Mouse (Mus musculus): ENCODE results near the gene Nsg1. TPM values are rescaled to one million over a fixed set of nuclear protein-coding genes. Genes with fewer than 3 reads are reported as not detected.

Gene Nsg1
- polyA plus RNA-seq, 1 experiment from 2014 or later, result 53.7 TPM

DNA sequence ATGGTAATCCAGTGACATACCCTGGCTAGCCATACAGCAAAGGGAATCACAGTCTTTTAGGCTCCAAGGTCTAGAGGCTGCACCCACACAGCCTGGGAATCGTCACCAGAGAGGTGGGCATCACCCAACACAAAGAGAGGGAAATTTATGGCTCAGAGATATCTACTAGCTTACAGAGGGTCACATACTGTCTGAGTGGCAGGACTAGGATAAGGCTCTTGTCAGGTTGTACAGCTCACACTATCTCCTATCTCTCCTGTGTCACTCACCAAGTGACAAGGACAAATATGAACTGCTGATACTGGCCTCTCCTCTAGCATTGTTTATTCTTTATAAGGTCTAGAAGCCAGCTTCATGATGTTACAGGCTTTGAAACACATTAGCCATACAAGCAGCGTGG is 30.4 kb downstream of the Nsg1 start:
- TF ChIP-seq CTCF (IDR thresholded peaks at IDR 0.05) (no peak), EP300 (IDR thresholded peaks at IDR 0.05) (no peak)
- Histone ChIP-seq H3K27ac (ENCODE audit: low read length) (no peak overlapping the region), H3K4me1 (ENCODE audit: insufficient read depth, low read depth, low read length) (no peaks in the 10 kb centered on the region), H3K4me3 (ENCODE audit: low read depth, low read length) (no peak overlapping the region), H3K36me3 (ENCODE audit: insufficient read depth, low read length) (peaks cover 4% of the 10 kb centered on the region; the same call in 1 of the 2 replicates), H3K9me3 (ENCODE audit: low read length) (no peaks in the 10 kb centered on the region), H3K27me3 (replicated peaks; ENCODE audit: insufficient read depth, low read length) (no peaks in the 10 kb centered on the region), H3K9ac (replicated peaks; ENCODE audit: low read depth) (no peak overlapping the region), H3K4me2 (replicated peaks; ENCODE audit: low read depth, low read length) (no peak overlapping the region)
- ATAC-seq, result no peak
- WGBS, result 83% methylated on average over 2 of the region's 2 CpGs
- DNase-seq (ENCODE audit: low spot score), result no peak

DNA sequence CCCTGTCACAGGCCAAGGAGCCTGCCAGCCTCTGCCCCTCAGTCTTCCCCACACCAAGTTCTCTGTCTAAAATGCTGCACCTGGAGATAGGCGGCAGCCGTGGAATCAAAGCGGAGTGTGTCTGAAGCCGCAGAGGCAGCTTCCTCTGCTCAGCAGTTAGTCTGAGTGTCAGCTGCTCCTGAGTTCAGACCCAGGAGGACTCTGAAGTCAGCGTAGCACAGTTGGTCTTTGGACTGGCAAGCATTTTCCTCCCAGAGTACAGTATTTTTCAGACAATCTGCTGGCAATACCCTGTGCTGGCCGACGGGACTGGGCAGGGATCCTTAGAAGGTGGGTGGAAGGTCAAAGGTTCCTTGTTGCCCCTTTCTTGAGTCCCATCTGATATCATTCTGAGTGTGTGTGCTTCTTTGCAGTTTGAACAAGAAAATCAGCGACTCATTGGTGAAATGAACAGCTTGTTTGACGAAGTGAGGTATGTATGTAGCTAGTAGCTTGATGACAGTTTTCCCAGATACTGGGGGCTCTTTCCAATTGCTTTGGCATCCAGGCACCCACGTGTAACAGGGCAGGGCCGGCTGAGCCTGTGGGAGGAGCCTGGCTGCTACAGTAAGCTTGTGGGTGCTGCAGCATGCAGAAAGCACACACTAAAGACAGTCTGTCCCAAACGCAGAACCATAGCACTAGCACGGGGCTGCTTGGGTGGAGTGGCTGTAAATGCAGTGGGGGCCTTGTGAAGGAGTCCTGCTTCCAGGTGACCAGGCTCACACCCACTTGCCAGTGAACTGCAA is 33.0 kb downstream of the Nsg1 start:
- DNase-seq (ENCODE audit: low spot score) (no peak), ATAC-seq (no peak)
- Histone ChIP-seq H3K4me1 (ENCODE audit: insufficient read depth, low read depth, low read length) (no peaks in the 10 kb centered on the region), H3K27me3 (replicated peaks; ENCODE audit: insufficient read depth, low read length) (no peaks in the 10 kb centered on the region), H3K9me3 (ENCODE audit: low read length) (no peaks in the 10 kb centered on the region), H3K36me3 (ENCODE audit: insufficient read depth, low read length) (peaks cover 4% of the 10 kb centered on the region; the same call in 1 of the 2 replicates), H3K27ac (ENCODE audit: low read length) (no peak overlapping the region), H3K9ac (replicated peaks; ENCODE audit: low read depth) (no peak overlapping the region), H3K4me3 (ENCODE audit: low read depth, low read length) (no peak overlapping the region), H3K4me2 (replicated peaks; ENCODE audit: low read depth, low read length) (no peak overlapping the region)
- WGBS, result 80% methylated on average over 13 of the region's 13 CpGs
- TF ChIP-seq CTCF (IDR thresholded peaks at IDR 0.05), result no peak
- no peak for TF ChIP-seq EP300 (IDR thresholded peaks at IDR 0.05)

DNA sequence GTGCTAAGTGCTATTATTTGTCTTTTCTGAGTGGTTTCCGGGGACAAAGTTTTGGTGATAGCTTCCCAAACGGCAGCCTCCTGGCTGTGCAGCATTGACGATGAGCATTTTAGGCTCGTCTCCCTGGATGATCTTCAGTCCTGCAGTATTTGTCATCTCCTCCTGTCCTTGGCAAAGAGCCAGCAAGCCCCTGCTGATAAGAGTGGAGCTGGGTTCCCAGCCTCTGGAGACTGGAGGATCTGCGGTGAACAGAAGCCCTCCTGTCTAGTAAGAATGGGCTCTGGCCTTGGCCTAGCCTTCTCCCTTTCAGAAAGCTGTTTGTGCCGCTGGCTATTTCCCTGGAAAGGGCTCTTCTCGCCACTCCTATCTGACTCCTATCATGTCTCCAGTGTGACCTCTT is 38.0 kb downstream of the Nsg1 start:
- Histone ChIP-seq H3K27ac (ENCODE audit: low read length) (no peak overlapping the region), H3K4me1 (ENCODE audit: insufficient read depth, low read depth, low read length) (no peaks in the 10 kb centered on the region), H3K9me3 (ENCODE audit: low read length) (no peaks in the 10 kb centered on the region), H3K9ac (replicated peaks; ENCODE audit: low read depth) (no peak overlapping the region), H3K36me3 (ENCODE audit: insufficient read depth, low read length) (peaks cover 4% of the 10 kb centered on the region; the same call in 1 of the 2 replicates), H3K4me2 (replicated peaks; ENCODE audit: low read depth, low read length) (no peak overlapping the region), H3K4me3 (ENCODE audit: low read depth, low read length) (no peak overlapping the region), H3K27me3 (replicated peaks; ENCODE audit: insufficient read depth, low read length) (no peaks in the 10 kb centered on the region)
- ATAC-seq, result no peak
- 59% methylated on average over 7 of the region's 7 CpGs for WGBS
- DNase-seq (ENCODE audit: low spot score), result no peak
- no peak for TF ChIP-seq CTCF (IDR thresholded peaks at IDR 0.05)

DNA sequence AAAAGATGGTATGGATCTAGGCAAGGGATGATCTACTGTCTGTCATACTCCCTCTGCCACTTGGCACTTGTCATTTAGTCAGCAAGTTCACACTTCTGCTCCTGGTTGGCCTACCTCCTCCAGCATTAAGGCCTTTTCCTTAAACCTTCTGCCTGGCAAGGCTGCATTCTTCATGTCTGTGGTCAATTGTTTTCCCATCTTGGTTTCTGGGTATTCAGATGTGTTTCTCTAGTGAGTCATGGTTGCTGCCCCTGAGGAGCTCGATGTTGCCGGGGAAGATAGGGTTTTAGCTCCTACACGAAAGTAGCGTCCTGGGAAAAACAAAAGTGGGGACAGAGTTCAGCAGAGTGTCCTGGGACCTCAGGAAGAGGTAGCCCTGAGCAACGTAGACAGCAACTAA is 40.4 kb downstream of the Nsg1 start:
- Histone ChIP-seq H3K4me2 (replicated peaks; ENCODE audit: low read depth, low read length) (no peak overlapping the region), H3K27me3 (replicated peaks; ENCODE audit: insufficient read depth, low read length) (no peaks in the 10 kb centered on the region), H3K4me3 (ENCODE audit: low read depth, low read length) (no peak overlapping the region), H3K9ac (replicated peaks; ENCODE audit: low read depth) (no peak overlapping the region), H3K4me1 (ENCODE audit: insufficient read depth, low read depth, low read length) (no peaks in the 10 kb centered on the region), H3K9me3 (ENCODE audit: low read length) (no peaks in the 10 kb centered on the region), H3K36me3 (ENCODE audit: insufficient read depth, low read length) (peaks cover 12% of the 10 kb centered on the region; the same call in 1 of the 2 replicates), H3K27ac (ENCODE audit: low read length) (no peak overlapping the region)
- 93% methylated on average over 5 of the region's 5 CpGs for WGBS
- no peak for TF ChIP-seq CTCF (IDR thresholded peaks at IDR 0.05)
- TF ChIP-seq EP300 (IDR thresholded peaks at IDR 0.05), result no peak
- ATAC-seq, result no peak
- DNase-seq (ENCODE audit: low spot score), result no peak

DNA sequence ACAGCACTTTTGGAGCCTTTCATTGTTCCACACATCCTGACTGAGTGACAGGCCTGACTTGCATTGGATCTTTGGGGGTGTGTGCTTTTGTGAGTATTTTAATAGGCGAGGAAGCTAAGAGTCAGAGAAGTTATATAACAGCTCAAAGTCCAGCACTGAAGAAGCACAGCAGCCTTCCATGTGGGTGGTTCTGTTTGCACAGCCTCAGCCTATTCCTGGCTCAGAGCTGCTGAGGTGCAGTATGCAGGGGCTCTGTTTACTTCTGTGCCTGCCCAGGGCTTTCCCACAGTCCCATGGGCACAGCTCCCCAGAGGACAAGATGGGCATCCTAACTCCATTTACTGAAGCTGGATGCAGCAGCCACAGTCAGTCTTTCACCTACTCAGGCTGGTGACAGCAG is 42.7 kb downstream of the Nsg1 start:
- Histone ChIP-seq H3K4me3 (ENCODE audit: low read depth, low read length) (no peak overlapping the region), H3K4me1 (ENCODE audit: insufficient read depth, low read depth, low read length) (no peaks in the 10 kb centered on the region), H3K9ac (replicated peaks; ENCODE audit: low read depth) (no peak overlapping the region), H3K9me3 (ENCODE audit: low read length) (no peaks in the 10 kb centered on the region), H3K27me3 (replicated peaks; ENCODE audit: insufficient read depth, low read length) (no peaks in the 10 kb centered on the region), H3K27ac (ENCODE audit: low read length) (no peak overlapping the region), H3K36me3 (ENCODE audit: insufficient read depth, low read length) (peaks cover 17% of the 10 kb centered on the region; the same call in 1 of the 2 replicates), H3K4me2 (replicated peaks; ENCODE audit: low read depth, low read length) (no peak overlapping the region)
- WGBS, result 89% methylated on average over 1 of the region's 1 CpGs
- TF ChIP-seq CTCF (IDR thresholded peaks at IDR 0.05), result no peak
- TF ChIP-seq EP300 (IDR thresholded peaks at IDR 0.05), result no peak
- ATAC-seq (no peak), DNase-seq (ENCODE audit: low spot score) (no peak)

DNA sequence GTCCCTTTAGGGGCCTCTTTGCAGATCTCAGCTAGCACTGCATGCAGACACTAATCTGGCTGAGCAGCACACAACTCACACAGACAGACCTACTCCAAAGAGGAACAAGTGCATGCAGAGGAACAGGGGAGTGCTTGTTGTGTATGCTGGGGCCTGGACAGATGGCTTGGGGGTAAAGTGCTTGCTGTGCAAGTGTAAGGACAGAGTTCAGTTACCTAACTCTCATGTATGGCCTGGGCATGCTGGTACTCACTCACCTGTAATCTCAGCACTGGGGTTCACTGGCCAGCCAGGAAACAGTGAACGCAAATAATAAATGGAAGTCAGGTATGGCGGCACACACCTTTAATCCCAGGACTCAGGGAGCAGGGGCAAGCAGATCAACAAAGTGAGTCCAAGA is 45.2 kb downstream of the Nsg1 start:
- no peaks in the 10 kb centered on the region for H3K4me1 ChIP-seq (ENCODE audit: insufficient read depth, low read depth, low read length)
- TF ChIP-seq EP300 (IDR thresholded peaks at IDR 0.05) (no peak), CTCF (IDR thresholded peaks at IDR 0.05) (no peak)
- H3K36me3 ChIP-seq (ENCODE audit: insufficient read depth, low read length), result peaks cover 17% of the 10 kb centered on the region; the same call in 1 of the 2 replicates
- H3K9me3 ChIP-seq (ENCODE audit: low read length), result no peaks in the 10 kb centered on the region
- WGBS, result 96% methylated on average over 2 of the region's 2 CpGs
- H3K27ac ChIP-seq (ENCODE audit: low read length), result no peak overlapping the region
- DNase-seq (ENCODE audit: low spot score), result no peak
- no peak overlapping the region for H3K9ac ChIP-seq (replicated peaks; ENCODE audit: low read depth)
- ATAC-seq, result no peak
- H3K4me3 ChIP-seq (ENCODE audit: low read depth, low read length), result no peak overlapping the region
- no peaks in the 10 kb centered on the region for H3K27me3 ChIP-seq (replicated peaks; ENCODE audit: insufficient read depth, low read length)
- H3K4me2 ChIP-seq (replicated peaks; ENCODE audit: low read depth, low read length), result no peak overlapping the region
